Mouse (Mus musculus) CD4-positive, CD25-positive, alpha-beta regulatory T cell, adult 4 months (primary cell): ENCODE data around the gene H2-M10.6. TPM values are rescaled to one million over a fixed set of nuclear protein-coding genes. Genes with fewer than 3 reads are reported as not detected.

Experiments
- ATAC-seq: one replicate; pipeline ENCODE4 v1.8.0; 2017
- polyA plus RNA-seq, 2 experiments: library from polyadenylated mRNA; unstranded; fragments of 100-300 nt; shearing (Covaris generic); gene quantifications; one replicate each; pipeline ENCODE4 v1.2.1; 2017

H2-M10.6 gene
- polyA plus RNA-seq, 2 experiments from 2014 or later = not detected

GRCm38 (mm10) chr17:36843696-36844095, 31.7 kb downstream of the H2-M10.6 start:
- no peak for ATAC-seq

- peak; percentile 69 for ATAC-seq
These were observed 32.3 kb downstream of the H2-M10.6 start for GRCm38 (mm10) chr17:36844286-36844719.

GRCm38 (mm10) chr17:36844725-36845124, 32.8 kb downstream of the H2-M10.6 start:
- ATAC-seq = no peak

- no peak for ATAC-seq
These were observed 36.9 kb downstream of the H2-M10.6 start for GRCm38 (mm10) chr17:36848911-36849310.

GRCm38 (mm10) chr17:36849992-36850391, 38.0 kb downstream of the H2-M10.6 start:
- no peak for ATAC-seq

GRCm38 (mm10) chr17:36851200-36851599, 39.2 kb downstream of the H2-M10.6 start:
- no peak for ATAC-seq

- no peak for ATAC-seq
These were observed 39.7 kb downstream of the H2-M10.6 start for GRCm38 (mm10) chr17:36851627-36852026.

GRCm38 (mm10) chr17:36855484-36855883, 43.5 kb downstream of the H2-M10.6 start:
- ATAC-seq = no peak

GRCm38 (mm10) chr17:36856236-36856635, 44.3 kb downstream of the H2-M10.6 start:
- ATAC-seq = no peak

- ATAC-seq = no peak
These were observed 46.2 kb downstream of the H2-M10.6 start for GRCm38 (mm10) chr17:36858181-36858580.

GRCm38 (mm10) chr17:36861680-36862079, 49.7 kb downstream of the H2-M10.6 start:
- ATAC-seq = no peak

Other genes starting within 250 kb of the H2-M10.6 start
- not detected for gene H2-M9, start 169.5 kb upstream of the H2-M10.6 start, polyA plus RNA-seq
- gene H2-M1, start 140.0 kb upstream of the H2-M10.6 start, polyA plus RNA-seq = not detected
- gene H2-M10.5, start 39.3 kb upstream of the H2-M10.6 start, polyA plus RNA-seq = not detected
- gene Trim26, start 25.0 kb downstream of the H2-M10.6 start, polyA plus RNA-seq = 10 to 100 TPM; 76.3 to 99.4 TPM
- under 1 TPM in 1 of 2 experiments, not detected in 1; 0.79 TPM for gene Trim15, start 55.0 kb downstream of the H2-M10.6 start, polyA plus RNA-seq
- under 1 TPM in 1 of 2 experiments, not detected in 1; 0.28 TPM for gene Trim10, start 57.4 kb downstream of the H2-M10.6 start, polyA plus RNA-seq
- gene Trim40, start 78.0 kb downstream of the H2-M10.6 start, polyA plus RNA-seq = not detected
- gene Trim31, start 85.9 kb downstream of the H2-M10.6 start, polyA plus RNA-seq = not detected
- gene Rnf39, start 130.7 kb downstream of the H2-M10.6 start, polyA plus RNA-seq = not detected
- gene Ppp1r11, start 139.6 kb downstream of the H2-M10.6 start, polyA plus RNA-seq = 100 to 1,000 TPM; 196 to 201 TPM
- 10 to 100 TPM; 67.9 to 82.1 TPM for gene Znrd1, start 146.4 kb downstream of the H2-M10.6 start, polyA plus RNA-seq
- gene Znrd1as, start 146.4 kb downstream of the H2-M10.6 start, polyA plus RNA-seq = 1 to 10 TPM; 5.5 to 8.2 TPM
- not detected for gene 2410137M14Rik, start 169.1 kb downstream of the H2-M10.6 start, polyA plus RNA-seq
- gene H2-M5, start 177.4 kb downstream of the H2-M10.6 start, polyA plus RNA-seq = not detected
- gene Zfp57, start 189.0 kb downstream of the H2-M10.6 start, polyA plus RNA-seq = not detected
- not detected for gene Mog, start 211.2 kb downstream of the H2-M10.6 start, polyA plus RNA-seq
- gene Gabbr1, start 233.8 kb downstream of the H2-M10.6 start, polyA plus RNA-seq = 1 to 10 TPM; 4.7 to 8.6 TPM